Mouse (Mus musculus): ENCODE data around the gene Hectd3. TPM values are rescaled to one million over a fixed set of nuclear protein-coding genes. Genes with fewer than 3 reads are reported as not detected.

Gene Hectd3
- total RNA-seq (2014; rRNA removed) (45.4 and 53.2 TPM in 2 replicates), polyA plus RNA-seq (2015; fragmentation: Nextera tagmentation; extraction: Ambion mirVana) (19.6 and 22.9 TPM in 2 replicates)

GRCm38 (mm10) chr4:116995131-116995797, at the start of gene Hectd3:
Hectd3 (plus strand) TSS chr4:116995317.
- Histone ChIP-seq H3K9me3 (ENCODE audit: low read length) (no peaks in the 10 kb centered on the region), H3K4me2 (ENCODE audit: low read depth) (peak within 1 kb of the TSS; percentile 77), H3K9ac (peak within 1 kb of the TSS; percentile 80), H3K36me3 (ENCODE audit: insufficient read depth) (peaks cover 27% of the 10 kb centered on the region), H3K4me1 (ENCODE audit: insufficient read depth) (peaks cover 13% of the 10 kb centered on the region; the same call in 1 of the 2 replicates), H3K4me3 (ENCODE audit: low read depth, low read length) (peak within 1 kb of the TSS; percentile 89), H3K27ac (ENCODE audit: low read depth, low read length) (peak within 1 kb of the TSS; percentile 76), H3K27me3 (ENCODE audit: insufficient read depth, low read length) (no peaks in the 10 kb centered on the region)
- no peak for TF ChIP-seq CTCF (IDR thresholded peaks at IDR 0.05; ENCODE audit: low read depth)
- DNase-seq = peak; percentile 72
- WGBS = under 1% methylated on average over 58 of the region's 58 CpGs
- ATAC-seq = peak; percentile 55

DNA sequence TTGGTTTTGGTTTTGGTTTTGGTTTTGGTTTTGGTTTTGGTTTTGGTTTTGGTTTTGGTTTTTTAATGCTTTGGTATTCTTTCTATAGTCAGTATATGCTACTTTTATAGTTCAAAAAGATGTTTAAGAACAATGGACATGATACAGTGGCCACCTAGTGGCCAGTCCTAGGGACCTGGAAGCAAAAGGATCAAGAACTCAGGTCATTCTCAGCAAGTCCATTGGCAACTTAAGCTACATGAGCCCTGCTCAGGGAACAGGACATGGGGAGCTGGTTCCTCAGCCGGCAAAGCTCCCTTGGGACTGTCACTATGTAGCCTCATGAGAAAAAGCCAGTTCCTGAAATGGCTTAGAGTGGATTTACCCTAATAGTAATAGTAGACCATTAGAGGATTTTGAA, 43.5 kb upstream of the Hectd3 start:
- H3K9me3 ChIP-seq (ENCODE audit: low read length) = no peaks in the 10 kb centered on the region
- H3K4me1 ChIP-seq (ENCODE audit: insufficient read depth) = no peaks in the 10 kb centered on the region
- WGBS = 58% methylated on average over 1 of the region's 1 CpGs
- no peak overlapping the region for H3K4me3 ChIP-seq (ENCODE audit: low read depth, low read length)
- TF ChIP-seq CTCF (IDR thresholded peaks at IDR 0.05; ENCODE audit: low read depth) = 0 out of 2 replicates have a peak, but pooled peaks have one; percentile 34
- H3K27me3 ChIP-seq (ENCODE audit: insufficient read depth, low read length) = no peaks in the 10 kb centered on the region
- no peak overlapping the region for H3K27ac ChIP-seq (ENCODE audit: low read depth, low read length)
- no peak for DNase-seq
- ATAC-seq = no peak
- H3K9ac ChIP-seq = no peak overlapping the region
- no peaks in the 10 kb centered on the region for H3K36me3 ChIP-seq (ENCODE audit: insufficient read depth)
- H3K4me2 ChIP-seq (ENCODE audit: low read depth) = no peak overlapping the region

DNA sequence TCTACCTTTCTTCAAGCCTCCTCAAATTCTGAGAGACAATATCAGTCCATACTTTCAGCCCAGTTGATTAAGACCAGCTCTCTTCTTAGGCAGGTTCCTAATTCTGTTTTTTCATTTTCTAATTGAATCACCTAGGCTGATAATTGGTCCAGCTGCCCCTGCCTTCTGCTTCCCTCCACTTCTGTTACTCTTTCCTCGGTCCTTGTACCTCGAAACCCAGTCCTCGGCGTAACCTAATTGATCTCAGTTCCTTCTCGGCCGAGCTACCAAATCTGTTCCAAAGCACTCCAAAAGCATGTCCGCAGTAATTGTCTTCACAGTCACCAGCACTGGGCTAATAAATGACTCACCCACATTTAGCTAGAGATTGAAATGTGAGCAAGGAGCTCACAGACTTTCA, 40.2 kb upstream of the Hectd3 start:
- Histone ChIP-seq H3K9me3 (ENCODE audit: low read length) (no peaks in the 10 kb centered on the region), H3K4me2 (ENCODE audit: low read depth) (no peak overlapping the region), H3K36me3 (ENCODE audit: insufficient read depth) (no peaks in the 10 kb centered on the region), H3K4me3 (ENCODE audit: low read depth, low read length) (no peak overlapping the region), H3K4me1 (ENCODE audit: insufficient read depth) (no peaks in the 10 kb centered on the region), H3K9ac (no peak overlapping the region), H3K27ac (ENCODE audit: low read depth, low read length) (no peak overlapping the region), H3K27me3 (ENCODE audit: insufficient read depth, low read length) (no peaks in the 10 kb centered on the region)
- TF ChIP-seq CTCF (IDR thresholded peaks at IDR 0.05; ENCODE audit: low read depth) = no peak
- DNase-seq (no peak), ATAC-seq (no peak)
- WGBS = 90% methylated on average over 7 of the region's 7 CpGs

GRCm38 (mm10) chr4:116976503-116976902, 18.6 kb upstream of the Hectd3 start:
- peak; percentile 26; the same call in 1 of the 2 replicates for TF ChIP-seq CTCF (IDR thresholded peaks at IDR 0.05; ENCODE audit: low read depth)
- H3K9me3 ChIP-seq (ENCODE audit: low read length) = no peaks in the 10 kb centered on the region
- no peak overlapping the region for H3K9ac ChIP-seq
- H3K36me3 ChIP-seq (ENCODE audit: insufficient read depth) = peaks cover 56% of the 10 kb centered on the region
- ATAC-seq = no peak
- no peak overlapping the region for H3K27ac ChIP-seq (ENCODE audit: low read depth, low read length)
- no peaks in the 10 kb centered on the region for H3K27me3 ChIP-seq (ENCODE audit: insufficient read depth, low read length)
- WGBS = 79% methylated on average over 2 of the region's 2 CpGs
- H3K4me1 ChIP-seq (ENCODE audit: insufficient read depth) = no peaks in the 10 kb centered on the region
- no peak for DNase-seq
- no peak overlapping the region for H3K4me2 ChIP-seq (ENCODE audit: low read depth)
- H3K4me3 ChIP-seq (ENCODE audit: low read depth, low read length) = no peak overlapping the region

DNA sequence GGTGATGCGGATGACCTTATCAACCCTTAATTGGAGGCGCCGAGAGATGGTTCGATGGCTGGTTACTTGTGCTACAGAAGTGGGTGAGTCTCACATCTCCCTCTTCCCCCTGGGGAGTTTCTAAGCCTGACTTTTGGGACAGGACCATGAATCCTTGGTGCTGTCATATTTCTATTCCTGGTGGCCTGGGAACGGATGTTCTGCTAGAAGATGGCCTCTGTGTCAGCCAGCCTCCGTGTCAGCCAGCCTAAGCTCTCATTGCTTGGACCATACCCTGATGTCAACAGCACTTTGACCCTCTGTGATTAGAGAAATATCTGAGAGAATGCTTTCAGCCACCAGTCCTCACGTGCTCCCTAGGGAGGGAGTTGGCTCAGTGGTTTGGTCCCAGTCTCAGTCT, 9.4 kb upstream of the Hectd3 start:
- Histone ChIP-seq H3K9ac (no peak overlapping the region), H3K4me3 (ENCODE audit: low read depth, low read length) (no peak overlapping the region), H3K4me2 (ENCODE audit: low read depth) (no peak overlapping the region), H3K36me3 (ENCODE audit: insufficient read depth) (peaks cover 48% of the 10 kb centered on the region), H3K27ac (ENCODE audit: low read depth, low read length) (no peak overlapping the region), H3K4me1 (ENCODE audit: insufficient read depth) (no peaks in the 10 kb centered on the region), H3K9me3 (ENCODE audit: low read length) (no peaks in the 10 kb centered on the region), H3K27me3 (ENCODE audit: insufficient read depth, low read length) (no peaks in the 10 kb centered on the region)
- no peak for ATAC-seq
- WGBS = 94% methylated on average over 7 of the region's 7 CpGs
- no peak for TF ChIP-seq CTCF (IDR thresholded peaks at IDR 0.05; ENCODE audit: low read depth)
- no peak for DNase-seq

GRCm38 (mm10) chr4:116986400-116987121, 8.6 kb upstream of the Hectd3 start:
- ATAC-seq (peak; percentile 93), DNase-seq (peak; percentile 83)
- Histone ChIP-seq H3K27me3 (ENCODE audit: insufficient read depth, low read length) (no peaks in the 10 kb centered on the region), H3K27ac (ENCODE audit: low read depth, low read length) (no peak overlapping the region), H3K4me2 (ENCODE audit: low read depth) (no peak overlapping the region), H3K4me3 (ENCODE audit: low read depth, low read length) (no peak overlapping the region), H3K4me1 (ENCODE audit: insufficient read depth) (no peaks in the 10 kb centered on the region), H3K9me3 (ENCODE audit: low read length) (no peaks in the 10 kb centered on the region), H3K36me3 (ENCODE audit: insufficient read depth) (peaks cover 49% of the 10 kb centered on the region), H3K9ac (no peak overlapping the region)
- 60% methylated on average over 17 of the region's 17 CpGs for WGBS
- peak; percentile 95 for TF ChIP-seq CTCF (IDR thresholded peaks at IDR 0.05; ENCODE audit: low read depth)

GRCm38 (mm10) chr4:116987122-116987456, 8.0 kb upstream of the Hectd3 start:
- H3K36me3 ChIP-seq (ENCODE audit: insufficient read depth) = peaks cover 49% of the 10 kb centered on the region
- no peak overlapping the region for H3K4me3 ChIP-seq (ENCODE audit: low read depth, low read length)
- 60% methylated on average over 5 of the region's 5 CpGs for WGBS
- DNase-seq (no peak), ATAC-seq (no peak)
- no peak for TF ChIP-seq CTCF (IDR thresholded peaks at IDR 0.05; ENCODE audit: low read depth)
- no peaks in the 10 kb centered on the region for H3K9me3 ChIP-seq (ENCODE audit: low read length)
- no peak overlapping the region for H3K27ac ChIP-seq (ENCODE audit: low read depth, low read length)
- no peaks in the 10 kb centered on the region for H3K27me3 ChIP-seq (ENCODE audit: insufficient read depth, low read length)
- no peak overlapping the region for H3K9ac ChIP-seq
- H3K4me2 ChIP-seq (ENCODE audit: low read depth) = no peak overlapping the region
- H3K4me1 ChIP-seq (ENCODE audit: insufficient read depth) = no peaks in the 10 kb centered on the region
